Comparison of ENCODE assay signal across 8 mouse cellular contexts in the genomic region with DNA sequence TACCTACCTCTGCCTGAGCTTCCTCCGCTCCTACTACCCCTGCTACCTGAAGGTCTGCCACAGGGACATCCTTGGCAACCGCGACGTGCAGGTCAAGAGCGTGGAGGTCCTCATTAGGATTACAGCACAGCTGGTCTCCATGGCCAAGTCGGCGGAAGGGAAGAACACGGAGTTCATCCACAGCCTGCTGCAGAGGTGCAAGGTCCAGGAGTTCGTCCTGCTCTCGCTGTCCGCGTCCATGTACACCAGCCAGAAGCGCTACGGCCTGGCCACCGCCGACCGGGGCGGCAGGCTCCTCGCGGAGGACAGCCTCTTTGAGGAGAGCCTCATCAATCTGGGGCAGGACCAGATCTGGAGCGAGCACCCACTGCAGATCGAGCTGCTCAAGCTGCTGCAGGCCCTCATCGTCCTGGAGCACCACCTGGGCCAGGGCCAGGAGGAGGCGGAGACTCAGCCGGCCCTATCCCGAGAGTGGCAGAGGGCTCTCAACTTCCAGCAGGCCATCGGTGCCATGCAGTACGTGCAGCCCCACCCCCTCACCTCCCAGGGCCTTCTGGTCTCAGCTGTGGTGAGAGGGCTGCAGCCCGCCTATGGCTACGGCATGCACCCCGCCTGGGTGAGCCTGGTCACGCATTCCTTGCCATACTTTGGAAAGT. TPM values are rescaled to one million over a fixed set of nuclear protein-coding genes. Genes with fewer than 3 reads are reported as not detected.
A peak's percentile ranks its signal among the peaks of the same experiment; 100 is the strongest.
DNase-seq lines count a peak whose midpoint lies in the region; ATAC-seq lines count a peak whose summit lies in the region.

No protein-coding gene starts in this region.

- H3K4me3 ChIP-seq in midbrain, embryonic 11.5 days (ENCODE audit: low read depth, low read length), result no peak overlapping the region
- no peak overlapping the region for H3K4me3 ChIP-seq in midbrain, embryonic 14.5 days (replicated peaks; ENCODE audit: low read depth, low read length)
- no peak overlapping the region for H3K4me3 ChIP-seq in stomach, embryonic 14.5 days (ENCODE audit: low read depth, low read length)
- H3K4me3 ChIP-seq in hindbrain, embryonic 16.5 days (ENCODE audit: low read length), result no peak overlapping the region

- no peak overlapping the region for H3K9ac ChIP-seq in midbrain, embryonic 11.5 days (ENCODE audit: low read length)
- H3K9ac ChIP-seq in midbrain, embryonic 14.5 days (replicated peaks; ENCODE audit: low read length), result no peak overlapping the region
- no peak overlapping the region for H3K9ac ChIP-seq in stomach, embryonic 14.5 days (replicated peaks; ENCODE audit: low read depth, low read length)
- H3K9ac ChIP-seq in hindbrain, embryonic 16.5 days (ENCODE audit: low read depth, low read length), result no peak overlapping the region

- H3K9me3 ChIP-seq in midbrain, embryonic 11.5 days (ENCODE audit: control insufficient read depth, low read length), result no peaks in the 10 kb centered on the region
- no peaks in the 10 kb centered on the region for H3K9me3 ChIP-seq in midbrain, embryonic 14.5 days (ENCODE audit: control insufficient read depth, low read length)
- H3K9me3 ChIP-seq in stomach, embryonic 14.5 days (ENCODE audit: control insufficient read depth, low read depth, low read length), result no peaks in the 10 kb centered on the region
- no peaks in the 10 kb centered on the region for H3K9me3 ChIP-seq in hindbrain, embryonic 16.5 days (ENCODE audit: control insufficient read depth, low read length)

- DNase-seq in embryo, embryonic 11 days, result peak; percentile 20
- no peak for DNase-seq in embryo, embryonic 9.5 days (ENCODE audit: extremely low spot score)
- peak; percentile 73 for DNase-seq in midbrain, embryonic 11.5 days (ENCODE audit: low spot score, missing footprints)
- DNase-seq in midbrain, embryonic 14.5 days, result no peak
- peak; percentile 61 to 80 for DNase-seq in kidney, postnatal 25 days
- DNase-seq in c-Kit-positive CD71-positive TER-119-positive erythroid progenitor cells, embryonic 14.5 days (ENCODE audit: low spot score), result no peak

- no peaks in the 10 kb centered on the region for H3K4me1 ChIP-seq in midbrain, embryonic 11.5 days (ENCODE audit: control insufficient read depth, insufficient read depth, low read length)
- H3K4me1 ChIP-seq in midbrain, embryonic 14.5 days (ENCODE audit: control insufficient read depth, insufficient read depth, low read length), result no peaks in the 10 kb centered on the region
- H3K4me1 ChIP-seq in stomach, embryonic 14.5 days (ENCODE audit: control insufficient read depth, insufficient read depth, low read length), result no peaks in the 10 kb centered on the region
- H3K4me1 ChIP-seq in hindbrain, embryonic 16.5 days (ENCODE audit: control insufficient read depth, insufficient read depth, low read depth, low read length), result no peaks in the 10 kb centered on the region

- 72% methylated on average over 32 of the region's 32 CpGs for WGBS in midbrain, embryonic 11.5 days
- 71% methylated on average over 32 of the region's 32 CpGs for WGBS in midbrain, embryonic 14.5 days
- WGBS in stomach, embryonic 14.5 days, result 65% methylated on average over 32 of the region's 32 CpGs
- WGBS in hindbrain, embryonic 16.5 days, result 78% methylated on average over 30 of the region's 32 CpGs

- ATAC-seq in midbrain, embryonic 11.5 days (ENCODE audit: low FRiP score), result no peak
- ATAC-seq in midbrain, embryonic 14.5 days (ENCODE audit: low FRiP score, low TSS enrichment), result no peak
- peak; percentile 73; the same call in 1 of the 2 replicates for ATAC-seq in stomach, embryonic 14.5 days (ENCODE audit: insufficient number of reproducible peaks, insufficient read depth, low FRiP score, low read depth)
- ATAC-seq in hindbrain, embryonic 16.5 days, result no peak

- H3K27ac ChIP-seq in midbrain, embryonic 11.5 days (ENCODE audit: low read depth, low read length), result no peak overlapping the region
- no peak overlapping the region for H3K27ac ChIP-seq in midbrain, embryonic 14.5 days (replicated peaks; ENCODE audit: low read depth, low read length)
- H3K27ac ChIP-seq in stomach, embryonic 14.5 days (ENCODE audit: low read length), result no peak overlapping the region
- H3K27ac ChIP-seq in hindbrain, embryonic 16.5 days (ENCODE audit: low read depth, low read length), result no peak overlapping the region

- no peaks in the 10 kb centered on the region for H3K27me3 ChIP-seq in midbrain, embryonic 11.5 days (ENCODE audit: control insufficient read depth, insufficient read depth, low read length)
- H3K27me3 ChIP-seq in midbrain, embryonic 14.5 days (ENCODE audit: control insufficient read depth, insufficient read depth, low read length), result no peaks in the 10 kb centered on the region
- H3K27me3 ChIP-seq in stomach, embryonic 14.5 days (ENCODE audit: control insufficient read depth, insufficient read depth, low read length), result no peaks in the 10 kb centered on the region
- no peaks in the 10 kb centered on the region for H3K27me3 ChIP-seq in hindbrain, embryonic 16.5 days (replicated peaks; ENCODE audit: control insufficient read depth, insufficient read depth, low read length)

- no peaks in the 10 kb centered on the region for H3K36me3 ChIP-seq in midbrain, embryonic 11.5 days (ENCODE audit: control insufficient read depth, insufficient read depth, low read length)
- peaks cover 70% of the 10 kb centered on the region for H3K36me3 ChIP-seq in midbrain, embryonic 14.5 days (ENCODE audit: control insufficient read depth, insufficient read depth, low read length)
- no peaks in the 10 kb centered on the region; the same call in 1 of the 2 replicates for H3K36me3 ChIP-seq in stomach, embryonic 14.5 days (ENCODE audit: control insufficient read depth, insufficient read depth, low read length)
- peaks cover 34% of the 10 kb centered on the region for H3K36me3 ChIP-seq in hindbrain, embryonic 16.5 days (ENCODE audit: control insufficient read depth, insufficient read depth, low read length)

- H3K4me2 ChIP-seq in midbrain, embryonic 11.5 days, result no peak overlapping the region
- H3K4me2 ChIP-seq in midbrain, embryonic 14.5 days (ENCODE audit: low read length), result no peak overlapping the region
- no peak overlapping the region for H3K4me2 ChIP-seq in stomach, embryonic 14.5 days (replicated peaks; ENCODE audit: low read depth, low read length)
- H3K4me2 ChIP-seq in hindbrain, embryonic 16.5 days (ENCODE audit: low read length), result no peak overlapping the region

RNA-seq across cellular contexts. Expression of a gene that starts 58.7 kb away (rescaled TPM):
- polyA plus RNA-seq in midbrain, embryonic 11.5 days (2014; fragmentation: Nextera tagmentation; extraction: Ambion mirVana), result 11.7 and 12.7 TPM in 2 replicates
- polyA plus RNA-seq in midbrain, embryonic 14.5 days (2014; fragmentation: Nextera tagmentation; extraction: Ambion mirVana), result 36.5 and 40.3 TPM in 2 replicates
- 20.4 and 24.7 TPM in 2 replicates for polyA plus RNA-seq in stomach, embryonic 14.5 days (2014; fragmentation: Nextera tagmentation; extraction: Ambion mirVana)
- polyA plus RNA-seq in hindbrain, embryonic 16.5 days (2015; fragmentation: Nextera tagmentation; extraction: Ambion mirVana), result 36.9 and 45.2 TPM in 2 replicates

Comparison
In these comparisons a context has a peak if more than half of its experiments do, and no peak if none do; other contexts are left out.
1. DNase-seq: peak in embryo, embryonic 11 days (single experiment), midbrain, embryonic 11.5 days (single experiment) and kidney, postnatal 25 days (2 of 2); none in embryo, embryonic 9.5 days (single experiment), midbrain, embryonic 14.5 days (single experiment) and c-Kit-positive CD71-positive TER-119-positive erythroid progenitor cells, embryonic 14.5 days (single experiment).